8 mouse cellular contexts compared by ENCODE assay signal in genomic region chr10:117094504-117095329, GRCm38 (mm10). TPM values are rescaled to one million over a fixed set of nuclear protein-coding genes. Genes with fewer than 3 reads are reported as not detected.
A peak's percentile ranks its signal among the peaks of the same experiment; 100 is the strongest.
DNase-seq lines count a peak whose midpoint lies in the region; ATAC-seq and TF ChIP-seq lines count a peak whose summit lies in the region.

No protein-coding gene starts in this region.

- peak overlapping the region; percentile 18 for H3K27ac ChIP-seq in liver, embryonic 12.5 days
- peak overlapping the region; percentile 62 for H3K27ac ChIP-seq in forebrain, embryonic 11.5 days (ENCODE audit: low read depth, low read length)
- peak overlapping the region; percentile 41 for H3K27ac ChIP-seq in heart, postnatal 0 days (ENCODE audit: low read depth)
- peak overlapping the region; percentile 83 for H3K27ac ChIP-seq in midbrain, embryonic 12.5 days (replicated peaks)

- no peak for ATAC-seq in liver, embryonic 12.5 days
- peak; percentile 87 for ATAC-seq in forebrain, embryonic 11.5 days (replicated peaks; ENCODE audit: low FRiP score)
- peak; percentile 91 for ATAC-seq in heart, postnatal 0 days (ENCODE audit: insufficient read depth, low read depth)
- peak; percentile 93 for ATAC-seq in midbrain, embryonic 12.5 days (ENCODE audit: low FRiP score, low read depth)

- no peaks in the 10 kb centered on the region for H3K9me3 ChIP-seq in liver, embryonic 12.5 days (replicated peaks)
- H3K9me3 ChIP-seq in forebrain, embryonic 11.5 days (ENCODE audit: control insufficient read depth, low read length): no peaks in the 10 kb centered on the region
- H3K9me3 ChIP-seq in heart, postnatal 0 days (replicated peaks; ENCODE audit: control insufficient read depth, low read length): no peaks in the 10 kb centered on the region
- no peaks in the 10 kb centered on the region for H3K9me3 ChIP-seq in midbrain, embryonic 12.5 days

- WGBS in liver, embryonic 12.5 days (ENCODE audit: insufficient replicate concordance): 75% methylated on average over 15 of the region's 15 CpGs
- 55% methylated on average over 15 of the region's 15 CpGs for WGBS in forebrain, embryonic 11.5 days
- WGBS in heart, postnatal 0 days: 33% methylated on average over 15 of the region's 15 CpGs
- WGBS in midbrain, embryonic 12.5 days: 22% methylated on average over 15 of the region's 15 CpGs

- no peak for TF ChIP-seq EP300 in heart, postnatal 0 days (IDR thresholded peaks at IDR 0.05; ENCODE audit: low read depth)

- peaks cover 72% of the 10 kb centered on the region for H3K4me1 ChIP-seq in liver, embryonic 12.5 days
- no peaks in the 10 kb centered on the region; the same call in 1 of the 2 replicates for H3K4me1 ChIP-seq in forebrain, embryonic 11.5 days (replicated peaks; ENCODE audit: control insufficient read depth, insufficient read depth, low read length)
- peaks cover 15% of the 10 kb centered on the region; the same call in 1 of the 2 replicates for H3K4me1 ChIP-seq in heart, postnatal 0 days (ENCODE audit: control insufficient read depth, insufficient read depth)
- H3K4me1 ChIP-seq in midbrain, embryonic 12.5 days: peaks cover 20% of the 10 kb centered on the region

- H3K9ac ChIP-seq in liver, embryonic 12.5 days: peak overlapping the region; percentile 40; the same call in 1 of the 2 replicates
- H3K9ac ChIP-seq in forebrain, embryonic 11.5 days (ENCODE audit: low read length): no peak overlapping the region
- H3K9ac ChIP-seq in heart, postnatal 0 days (replicated peaks; ENCODE audit: low read depth, low read length): no peak overlapping the region
- no peak overlapping the region for H3K9ac ChIP-seq in midbrain, embryonic 12.5 days (replicated peaks)

- H3K4me2 ChIP-seq in liver, embryonic 12.5 days: no peak overlapping the region
- no peak overlapping the region for H3K4me2 ChIP-seq in forebrain, embryonic 11.5 days (ENCODE audit: low read depth, low read length, severe bottlenecking)
- H3K4me2 ChIP-seq in heart, postnatal 0 days (ENCODE audit: low read depth, low read length): no peak overlapping the region
- H3K4me2 ChIP-seq in midbrain, embryonic 12.5 days (replicated peaks): peak overlapping the region; percentile 12

- peaks cover 73% of the 10 kb centered on the region for H3K36me3 ChIP-seq in liver, embryonic 12.5 days
- no peaks in the 10 kb centered on the region for H3K36me3 ChIP-seq in forebrain, embryonic 11.5 days (ENCODE audit: control insufficient read depth, insufficient read depth, low read length)
- peaks cover 15% of the 10 kb centered on the region; the same call in 1 of the 2 replicates for H3K36me3 ChIP-seq in heart, postnatal 0 days (replicated peaks; ENCODE audit: control insufficient read depth, insufficient read depth, low read length)
- H3K36me3 ChIP-seq in midbrain, embryonic 12.5 days: no peaks in the 10 kb centered on the region

- no peak for TF ChIP-seq CTCF in heart, postnatal 0 days (IDR thresholded peaks at IDR 0.05; ENCODE audit: low read depth)

- DNase-seq in liver: no peak
- peak; percentile 58 for DNase-seq in forebrain, embryonic 11.5 days (ENCODE audit: low spot score)
- DNase-seq in heart, postnatal 0 days (ENCODE audit: low spot score): peak; percentile 89
- DNase-seq in layer of hippocampus, postnatal 10 days (ENCODE audit: low spot score in 2 of 2): peak; percentile 41
- no peak for DNase-seq in spleen, postnatal 14 days (ENCODE audit: low spot score in 2 of 2)
- DNase-seq in MN1 (ENCODE audit: low spot score): no peak

- H3K4me3 ChIP-seq in liver, embryonic 12.5 days: no peak overlapping the region
- H3K4me3 ChIP-seq in forebrain, embryonic 11.5 days (ENCODE audit: low read depth, low read length): no peak overlapping the region
- no peak overlapping the region for H3K4me3 ChIP-seq in heart, postnatal 0 days (ENCODE audit: low read depth, low read length)
- no peak overlapping the region for H3K4me3 ChIP-seq in midbrain, embryonic 12.5 days

- H3K27me3 ChIP-seq in liver, embryonic 12.5 days (replicated peaks): no peaks in the 10 kb centered on the region
- no peaks in the 10 kb centered on the region for H3K27me3 ChIP-seq in forebrain, embryonic 11.5 days (ENCODE audit: control insufficient read depth, insufficient read depth, low read length)
- no peaks in the 10 kb centered on the region for H3K27me3 ChIP-seq in heart, postnatal 0 days (ENCODE audit: control insufficient read depth, insufficient read depth, low read length)
- no peaks in the 10 kb centered on the region for H3K27me3 ChIP-seq in midbrain, embryonic 12.5 days

RNA-seq across cellular contexts. Expression of gene Cct2, which starts 31.1 kb away (rescaled TPM):
- polyA plus RNA-seq in liver, embryonic 12.5 days (2016; fragmentation: Nextera tagmentation; extraction: Ambion mirVana): 249 and 252 TPM in 2 replicates
- 294 and 318 TPM in 2 replicates for polyA plus RNA-seq in forebrain, embryonic 11.5 days (2014; fragmentation: Nextera tagmentation; extraction: Ambion mirVana)
- total RNA-seq in heart, postnatal 0 days (2014; rRNA removed; ENCODE audit: low replicate concordance): 154 and 209 TPM in 2 replicates
- polyA plus RNA-seq in heart, postnatal 0 days (2015; fragmentation: Nextera tagmentation; extraction: Ambion mirVana): 121 and 129 TPM in 2 replicates
- total RNA-seq in layer of hippocampus, postnatal 10 days (2021): 100 to 1,000 TPM; 241 to 255 TPM
- polyA plus RNA-seq in midbrain, embryonic 12.5 days (2016; fragmentation: Nextera tagmentation; extraction: Ambion mirVana): 252 and 253 TPM in 2 replicates

RNA-seq across cellular contexts. Expression of gene Lrrc10, which starts 49.6 kb away (rescaled TPM):
- not detected in 2 replicates for polyA plus RNA-seq in liver, embryonic 12.5 days (2016; fragmentation: Nextera tagmentation; extraction: Ambion mirVana)
- polyA plus RNA-seq in forebrain, embryonic 11.5 days (2014; fragmentation: Nextera tagmentation; extraction: Ambion mirVana): not detected in 2 replicates
- 330 and 397 TPM in 2 replicates for total RNA-seq in heart, postnatal 0 days (2014; rRNA removed; ENCODE audit: low replicate concordance)
- 115 and 138 TPM in 2 replicates for polyA plus RNA-seq in heart, postnatal 0 days (2015; fragmentation: Nextera tagmentation; extraction: Ambion mirVana)
- total RNA-seq in layer of hippocampus, postnatal 10 days (2021): under 1 TPM in 1 of 2 experiments, not detected in 1; 0.34 TPM
- not detected in 2 replicates for polyA plus RNA-seq in midbrain, embryonic 12.5 days (2016; fragmentation: Nextera tagmentation; extraction: Ambion mirVana)

RNA-seq across cellular contexts. Expression of gene Frs2, which starts 53.6 kb away (rescaled TPM):
- 11.3 and 13.3 TPM in 2 replicates for polyA plus RNA-seq in liver, embryonic 12.5 days (2016; fragmentation: Nextera tagmentation; extraction: Ambion mirVana)
- polyA plus RNA-seq in forebrain, embryonic 11.5 days (2014; fragmentation: Nextera tagmentation; extraction: Ambion mirVana): 29.4 and 31.9 TPM in 2 replicates
- total RNA-seq in heart, postnatal 0 days (2014; rRNA removed; ENCODE audit: low replicate concordance): 13.2 and 14.1 TPM in 2 replicates
- polyA plus RNA-seq in heart, postnatal 0 days (2015; fragmentation: Nextera tagmentation; extraction: Ambion mirVana): 12.8 and 13.6 TPM in 2 replicates
- total RNA-seq in layer of hippocampus, postnatal 10 days (2021): 10 to 100 TPM; 27.4 to 27.8 TPM
- polyA plus RNA-seq in midbrain, embryonic 12.5 days (2016; fragmentation: Nextera tagmentation; extraction: Ambion mirVana): 23.2 and 25.7 TPM in 2 replicates

Comparison
In these comparisons a context has a peak if more than half of its experiments do, and no peak if none do; other contexts are left out.
1. H3K27ac ChIP-seq: peak in every context shown above with its lines; median percentile 83 in midbrain, embryonic 12.5 days; 62 in forebrain, embryonic 11.5 days; 41 in heart, postnatal 0 days; 18 in liver, embryonic 12.5 days.
2. DNase-seq: peak in forebrain, embryonic 11.5 days (single experiment), heart, postnatal 0 days (single experiment) and layer of hippocampus, postnatal 10 days (2 of 2); none in liver (single experiment), spleen, postnatal 14 days (0 of 2) and MN1 (single experiment).
3. RNA of gene Lrrc10, which starts 49.6 kb away (polyA plus RNA-seq): 115 to 138 TPM in heart, postnatal 0 days; not detected in liver, embryonic 12.5 days, not detected in midbrain, embryonic 12.5 days and not detected in forebrain, embryonic 11.5 days; every median in the first group is over 100 times any median in the second.